Mouse (Mus musculus) CH12.LX (cell line): ENCODE measurements around the gene Fen1. TPM values are rescaled to one million over a fixed set of nuclear protein-coding genes. Genes with fewer than 3 reads are reported as not detected.

Experiments used
- DNase-seq: peaks from one replicate; pipeline ENCODE4 v3.0.0-alpha.2; 2013; ENCODE audit errors: extremely low read depth
- H3K27ac ChIP-seq: 2 replicates; pipeline ENCODE4 v1.5.1; 2012; ENCODE audit warnings: low read depth, mild to moderate bottlenecking, control low read depth, moderate library complexity; ENCODE audit not compliant: insufficient read depth
- H3K27me3 ChIP-seq: replicated peaks from 2 replicates; pipeline ENCODE3; 2012; ENCODE audit warnings: inconsistent platforms
- H3K36me3 ChIP-seq, 2 experiments: replicated peaks in 1 of 2; 2 replicates each; pipeline versions ENCODE3 to v1.6.1; 2012; ENCODE audit warnings: inconsistent platforms in 1 of 2, low read length in 1 of 2, mild to moderate bottlenecking in 1 of 2, mixed read lengths in 1 of 2, moderate library complexity in 1 of 2; ENCODE audit not compliant: control insufficient read depth in 1 of 2, insufficient read depth in 1 of 2
- H3K4me1 ChIP-seq, 2 experiments: 2 replicates each; pipeline ENCODE4 v1.6.1; 2012; ENCODE audit warnings: inconsistent platforms in 1 of 2, moderate library complexity in 1 of 2; ENCODE audit not compliant: insufficient read depth in 2 of 2, control insufficient read depth in 1 of 2
- H3K4me2 ChIP-seq: 2 replicates; pipeline ENCODE4 v1.6.1; 2012; ENCODE audit warnings: low read depth, mild to moderate bottlenecking, control low read depth; ENCODE audit not compliant: poor library complexity, insufficient read depth, severe bottlenecking
- H3K4me3 ChIP-seq, 3 experiments: fragments of 150-350 bp in 1 of 3; sonication (generic) in 1 of 3; replicated peaks in 1 of 3; 2 replicates each; pipeline versions ENCODE3 to v1.5.1; 2011 to 2012; ENCODE audit warnings: low read depth in 2 of 3, low read length in 2 of 3, mild to moderate bottlenecking in 2 of 3, moderate library complexity in 2 of 3, control low read depth in 1 of 3, improper control_type of control experiment in 1 of 3, inconsistent platforms in 1 of 3, mixed read lengths in 1 of 3; ENCODE audit not compliant: poor library complexity in 1 of 3
- H3K79me2 ChIP-seq: replicated peaks from 2 replicates; pipeline ENCODE4 v1.6.1; 2012; ENCODE audit warnings: mild to moderate bottlenecking, moderate library complexity; ENCODE audit not compliant: control insufficient read depth, poor library complexity, insufficient read depth, severe bottlenecking; ENCODE audit errors: extremely low read depth
- H3K9ac ChIP-seq: 2 replicates; pipeline ENCODE4 v1.6.1; 2012; ENCODE audit warnings: low read depth, mild to moderate bottlenecking, control low read depth, moderate library complexity; ENCODE audit not compliant: insufficient read depth
- H3K9me3 ChIP-seq: replicated peaks from 2 replicates; pipeline ENCODE3; 2012; ENCODE audit warnings: low read length, inconsistent platforms, mixed read lengths
- CHD2 ChIP-seq: IDR thresholded peaks from 2 replicates; pipeline ENCODE4 v1.6.1; 2011; ENCODE audit warnings: low read length, improper control_type of control experiment
- CTCF ChIP-seq, 2 experiments: IDR thresholded peaks in 1 of 2; conservative IDR thresholded peaks in 1 of 2; 2 replicates each; pipeline ENCODE4 v1.5.1; 2011 to 2012; ENCODE audit warnings: low read depth in 2 of 2, low read length in 2 of 2, improper control_type of control experiment in 1 of 2, inconsistent platforms in 1 of 2, mild to moderate bottlenecking in 1 of 2, moderate library complexity in 1 of 2
- E2F4 ChIP-seq: IDR thresholded peaks from 2 replicates; pipeline ENCODE4 v1.6.1; 2011; ENCODE audit warnings: low read depth, low read length, improper control_type of control experiment; ENCODE audit not compliant: insufficient replicate concordance
- ELF1 ChIP-seq: IDR thresholded peaks from 2 replicates; pipeline ENCODE4 v1.6.1; 2014; ENCODE audit warnings: low read depth, mild to moderate bottlenecking, inconsistent platforms, low read length, improper control_type of control experiment
- IRF4 ChIP-seq: IDR thresholded peaks from 2 replicates; pipeline ENCODE4 v1.6.1; 2014; ENCODE audit warnings: low read depth, mild to moderate bottlenecking, inconsistent platforms, low read length, improper control_type of control experiment
- JUN ChIP-seq: IDR thresholded peaks from 2 replicates; pipeline ENCODE4 v1.6.1; 2011; ENCODE audit warnings: low read depth, mild to moderate bottlenecking, low read length, improper control_type of control experiment, moderate library complexity; ENCODE audit not compliant: insufficient read depth
- KAT2A ChIP-seq: IDR thresholded peaks from 2 replicates; pipeline ENCODE4 v1.6.1; 2012; ENCODE audit warnings: low read length, improper control_type of control experiment, inconsistent platforms; ENCODE audit not compliant: insufficient replicate concordance
- MAFK ChIP-seq: IDR thresholded peaks from 2 replicates; pipeline ENCODE4 v1.6.1; 2011; ENCODE audit warnings: low read length, improper control_type of control experiment; ENCODE audit not compliant: insufficient replicate concordance
- MAZ ChIP-seq: IDR thresholded peaks from 2 replicates; pipeline ENCODE4 v1.6.1; 2012; ENCODE audit warnings: low read depth, mild to moderate bottlenecking, inconsistent platforms, low read length, improper control_type of control experiment, moderate library complexity
- MEF2A ChIP-seq: IDR thresholded peaks from 2 replicates; pipeline ENCODE4 v1.6.1; 2014; ENCODE audit warnings: low read depth, mild to moderate bottlenecking, inconsistent platforms, low read length, improper control_type of control experiment, borderline replicate concordance
- NELFE ChIP-seq: IDR thresholded peaks from 2 replicates; pipeline ENCODE4 v1.6.1; 2011; ENCODE audit warnings: low read depth, low read length, improper control_type of control experiment
- PAX5 ChIP-seq: IDR thresholded peaks from 2 replicates; pipeline ENCODE4 v1.6.1; 2012; ENCODE audit warnings: low read length, inconsistent platforms, mixed read lengths
- POLR2A ChIP-seq: IDR thresholded peaks from 2 replicates; pipeline ENCODE4 v1.6.1; 2011; ENCODE audit warnings: low read depth, mild to moderate bottlenecking, improper control_type of control experiment, low read length
- POLR2AphosphoS2 ChIP-seq: IDR thresholded peaks from 2 replicates; pipeline ENCODE4 v1.6.1; 2011; ENCODE audit warnings: low read depth, low read length, improper control_type of control experiment
- SMC3 ChIP-seq: IDR thresholded peaks from 2 replicates; pipeline ENCODE4 v1.6.1; 2011; ENCODE audit warnings: low read depth, low read length, improper control_type of control experiment
- TCF12 ChIP-seq: IDR thresholded peaks from 2 replicates; pipeline ENCODE4 v1.6.1; 2014; ENCODE audit warnings: low read depth, mild to moderate bottlenecking, inconsistent platforms, low read length, improper control_type of control experiment
- UBTF ChIP-seq: IDR thresholded peaks from 2 replicates; pipeline ENCODE4 v1.6.1; 2012; ENCODE audit warnings: low read depth, mild to moderate bottlenecking, inconsistent platforms, low read length, improper control_type of control experiment, moderate library complexity
- USF2 ChIP-seq: conservative IDR thresholded peaks from 2 replicates; pipeline ENCODE4 v1.6.1; 2011; ENCODE audit warnings: low read depth, low read length, improper control_type of control experiment
- dilution Hi-C: fragments of 300-500 bp; cut with MboI; formaldehyde crosslinking; loops from 2 replicates; pipeline ENCODE4 v1.14.3; 2020; ENCODE audit warnings: low sequenced_read_pairs; ENCODE audit not compliant: extremely low pct_unique_long_range_greater_than_20kb, extremely low pct_ligation_motif_present
- in situ Hi-C: fragments of 300-500 bp; cut with MboI; formaldehyde crosslinking; loops from 3 replicates; pipeline ENCODE4 v1.14.3; 2019; ENCODE audit warnings: low sequenced_read_pairs, low pct_ligation_motif_present, low pct_unique_long_range_greater_than_20kb, mixed read lengths
- polyA plus RNA-seq: library from polyadenylated mRNA; unstranded; fragments of >175 nt; gene quantifications from 2 replicates; pipeline ENCODE4 v1.2.1, GENCODE M21; 2012; ENCODE audit warnings: low read depth; ENCODE audit not compliant: insufficient read length
- total RNA-seq, 2 experiments: library from RNA; depleted of rRNA; stranded (reverse); fragments of 300-350 nt in 1 of 2; fragments of >200 nt in 1 of 2; gene quantifications; 2 replicates each; pipeline ENCODE4 v1.2.3; 2012 to 2014

Fen1 gene
- total and polyA plus RNA-seq, 3 experiments = 111 to 156 (median 125) TPM

DNA sequence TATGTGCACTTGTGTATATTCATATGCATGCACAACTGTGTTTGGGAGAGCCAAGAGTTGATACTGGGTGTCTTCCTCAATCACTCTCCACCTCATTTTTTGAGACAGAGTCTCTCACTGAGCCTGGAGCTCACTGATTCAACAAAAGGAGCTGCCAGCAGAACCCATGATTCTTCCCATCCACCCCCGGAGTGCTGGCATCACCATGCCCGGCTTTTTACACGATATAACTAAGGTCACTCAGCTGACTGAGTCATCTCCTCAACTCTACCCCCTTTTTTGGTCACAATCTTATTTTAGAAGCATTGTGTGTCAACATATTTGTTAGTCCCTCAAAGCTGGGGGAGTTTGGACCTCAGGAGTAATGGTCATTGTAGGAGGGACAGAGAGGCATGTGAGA, 40.1 kb downstream of the Fen1 start:
- Histone ChIP-seq H3K4me3 (no peak overlapping the region), H3K27ac (no peak overlapping the region), H3K9ac (no peak overlapping the region), H3K27me3 (no peaks in the 10 kb centered on the region), H3K79me2 (no peaks in the 10 kb centered on the region), H3K36me3 (no peaks in the 10 kb centered on the region), H3K9me3 (peaks cover 7% of the 10 kb centered on the region), H3K4me2 (no peak overlapping the region), H3K4me1 (no peaks in the 10 kb centered on the region)
- DNase-seq = no peak
- in situ Hi-C loops (no loop called here), dilution Hi-C loops (no loop called here)
- TF ChIP-seq NELFE (no peak), TCF12 (no peak), MAFK (no peak), E2F4 (no peak), POLR2AphosphoS2 (no peak)

DNA sequence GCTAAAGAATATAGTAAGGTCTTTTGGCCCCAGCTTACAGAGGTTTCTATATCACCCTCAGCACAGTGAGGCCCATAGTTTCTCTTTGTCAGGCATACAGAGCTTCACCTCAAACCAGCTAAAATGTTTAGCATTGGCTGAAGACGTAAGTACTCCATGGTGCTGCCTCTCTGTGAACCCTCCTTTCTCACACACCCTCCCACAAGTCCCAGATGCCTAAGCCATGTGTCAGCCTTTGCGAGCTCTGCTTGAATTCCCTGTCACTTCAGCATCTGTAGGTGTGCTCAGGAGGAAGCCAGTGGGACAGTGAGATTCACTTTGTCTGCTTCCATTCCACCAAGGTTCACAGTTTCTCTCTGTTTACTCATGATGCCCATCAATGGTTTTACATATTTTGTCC, 46.2 kb downstream of the Fen1 start:
- in situ Hi-C loops = no loop called here
- Histone ChIP-seq H3K4me2 (no peak overlapping the region), H3K4me3 (no peak overlapping the region), H3K4me1 (no peaks in the 10 kb centered on the region), H3K36me3 (no peaks in the 10 kb centered on the region), H3K27me3 (peaks cover 2% of the 10 kb centered on the region), H3K27ac (no peak overlapping the region), H3K9me3 (peaks cover 12% of the 10 kb centered on the region), H3K9ac (no peak overlapping the region), H3K79me2 (no peaks in the 10 kb centered on the region)
- DNase-seq = no peak
- no peak for TF ChIP-seq KAT2A
- no peak for TF ChIP-seq PAX5
- no peak for TF ChIP-seq ELF1
- no peak for TF ChIP-seq CTCF (conservative IDR thresholded peaks at IDR 0.05 in 1 of 2, IDR thresholded peaks at IDR 0.05 in 1 of 2; ENCODE audit: low read depth in 2 of 2, low read length in 2 of 2)
- no peak for TF ChIP-seq USF2
- TF ChIP-seq POLR2A = no peak
- TF ChIP-seq IRF4 = no peak
- TF ChIP-seq MAZ = no peak
- TF ChIP-seq MEF2A = no peak
- dilution Hi-C loops = no loop called here

GRCm38 (mm10) chr19:10149189-10149588, 54.8 kb downstream of the Fen1 start:
- in situ Hi-C loops (no loop called here), dilution Hi-C loops (no loop called here)
- H3K9ac ChIP-seq = no peak overlapping the region
- TF ChIP-seq KAT2A (no peak), SMC3 (no peak), JUN (no peak), CHD2 (no peak), USF2 (no peak), UBTF (no peak)
- H3K4me3 ChIP-seq = no peak overlapping the region
- peaks cover 2% of the 10 kb centered on the region for H3K27me3 ChIP-seq
- H3K4me2 ChIP-seq = no peak overlapping the region
- H3K27ac ChIP-seq = no peak overlapping the region
- DNase-seq = no peak
- H3K36me3 ChIP-seq = no peaks in the 10 kb centered on the region
- H3K4me1 ChIP-seq = no peaks in the 10 kb centered on the region
- no peaks in the 10 kb centered on the region for H3K79me2 ChIP-seq
- H3K9me3 ChIP-seq = peaks cover 6% of the 10 kb centered on the region

Other genes starting within 250 kb of the Fen1 start
- 284 and 317 TPM in 2 replicates for gene Fth1, start 223.6 kb downstream of the Fen1 start, total RNA-seq (2012; rRNA removed)
- gene Fth1, start 223.6 kb downstream of the Fen1 start, total RNA-seq (2014; rRNA removed) = 279 and 303 TPM in 2 replicates
- 2,849 and 3,031 TPM in 2 replicates for gene Fth1, start 223.6 kb downstream of the Fen1 start, polyA plus RNA-seq
- gene Best1, start 202.5 kb downstream of the Fen1 start, total RNA-seq (2012; rRNA removed) = 0.13 TPM in 1 of 2 replicates, not detected in the other
- not detected in 2 replicates for gene Best1, start 202.5 kb downstream of the Fen1 start, total RNA-seq (2014; rRNA removed)
- gene Best1, start 202.5 kb downstream of the Fen1 start, polyA plus RNA-seq = not detected in 2 replicates
- 0.04 TPM in 1 of 2 replicates, not detected in the other for gene Rab3il1, start 202.5 kb downstream of the Fen1 start, total RNA-seq (2012; rRNA removed)
- not detected in 2 replicates for gene Rab3il1, start 202.5 kb downstream of the Fen1 start, total RNA-seq (2014; rRNA removed)
- gene Rab3il1, start 202.5 kb downstream of the Fen1 start, polyA plus RNA-seq = not detected in 2 replicates
- gene Fads3, start 162.6 kb downstream of the Fen1 start, total RNA-seq (2012; rRNA removed) = 0.50 and 1.1 TPM in 2 replicates
- not detected in 2 replicates for gene Fads3, start 162.6 kb downstream of the Fen1 start, total RNA-seq (2014; rRNA removed)
- 0.26 and 0.29 TPM in 2 replicates for gene Fads3, start 162.6 kb downstream of the Fen1 start, polyA plus RNA-seq
- 5.9 and 8.1 TPM in 2 replicates for gene Fads2, start 102.4 kb downstream of the Fen1 start, total RNA-seq (2012; rRNA removed)
- 1.00 and 1.7 TPM in 2 replicates for gene Fads2, start 102.4 kb downstream of the Fen1 start, total RNA-seq (2014; rRNA removed)
- gene Fads2, start 102.4 kb downstream of the Fen1 start, polyA plus RNA-seq = 1.7 and 1.8 TPM in 2 replicates
- gene Fads1, start 21.3 kb downstream of the Fen1 start, total RNA-seq (2012; rRNA removed) = 34.8 and 37.2 TPM in 2 replicates
- gene Fads1, start 21.3 kb downstream of the Fen1 start, total RNA-seq (2014; rRNA removed) = 30.5 and 30.6 TPM in 2 replicates
- gene Fads1, start 21.3 kb downstream of the Fen1 start, polyA plus RNA-seq = 37.6 and 44.7 TPM in 2 replicates
- gene Tmem258, start 155 bp downstream of the Fen1 start, total RNA-seq (2012; rRNA removed) = 344 and 357 TPM in 2 replicates
- 148 and 164 TPM in 2 replicates for gene Tmem258, start 155 bp downstream of the Fen1 start, total RNA-seq (2014; rRNA removed)
- gene Tmem258, start 155 bp downstream of the Fen1 start, polyA plus RNA-seq = 179 and 253 TPM in 2 replicates
- gene Myrf, start 36.6 kb upstream of the Fen1 start, total RNA-seq (2012; rRNA removed) = 0.04 and 0.13 TPM in 2 replicates
- gene Myrf, start 36.6 kb upstream of the Fen1 start, total RNA-seq (2014; rRNA removed) = not detected in 2 replicates
- 0.10 and 0.11 TPM in 2 replicates for gene Myrf, start 36.6 kb upstream of the Fen1 start, polyA plus RNA-seq
- 0.21 and 0.55 TPM in 2 replicates for gene Dagla, start 100.7 kb upstream of the Fen1 start, total RNA-seq (2012; rRNA removed)
- not detected in 2 replicates for gene Dagla, start 100.7 kb upstream of the Fen1 start, total RNA-seq (2014; rRNA removed)
- 0.12 and 0.21 TPM in 2 replicates for gene Dagla, start 100.7 kb upstream of the Fen1 start, polyA plus RNA-seq
- gene Syt7, start 184.9 kb upstream of the Fen1 start, total RNA-seq (2012; rRNA removed) = not detected in 2 replicates
- not detected in 2 replicates for gene Syt7, start 184.9 kb upstream of the Fen1 start, total RNA-seq (2014; rRNA removed)
- gene Syt7, start 184.9 kb upstream of the Fen1 start, polyA plus RNA-seq = not detected in 2 replicates